Mouse (Mus musculus) testis, postnatal 14 days (tissue): Measurements from ENCODE around the gene Fem1a.
"Not testable (repeated sequence)": the region's sequence is repeated elsewhere in the genome, so short reads cannot be mapped to it uniquely, and the experiment has no call there.

ENCODE experiments used
- DNase-seq: peaks from one replicate; pipeline ENCODE4 v3.0.0; 2021; ENCODE audit warnings: low spot score

Gene Fem1a

GRCm38 (mm10) chr17:56255863-56256238 lies 759 bp upstream of the Fem1a start:
- peak; percentile 97 for DNase-seq

GRCm38 (mm10) chr17:56257181-56257894 lies 728 bp downstream of the Fem1a start:
- no peak for DNase-seq

GRCm38 (mm10) chr17:56258269-56258668 lies 1.7 kb downstream of the Fem1a start:
- not testable (repeated sequence) for DNase-seq

GRCm38 (mm10) chr17:56258812-56259211 lies 2.2 kb downstream of the Fem1a start:
- not testable (repeated sequence) for DNase-seq

- no peak for DNase-seq
Observed at GRCm38 (mm10) chr17:56259301-56260037, 2.9 kb downstream of the Fem1a start.

- DNase-seq, result no peak
Observed at GRCm38 (mm10) chr17:56261166-56261565, 4.6 kb downstream of the Fem1a start.

GRCm38 (mm10) chr17:56262645-56263094 lies 6.1 kb downstream of the Fem1a start:
- no peak for DNase-seq

- peak; percentile 63 for DNase-seq
Observed at GRCm38 (mm10) chr17:56264020-56264419, 7.4 kb downstream of the Fem1a start.

- no peak for DNase-seq
Observed at GRCm38 (mm10) chr17:56265011-56265410, 8.4 kb downstream of the Fem1a start.

GRCm38 (mm10) chr17:56265869-56266268 lies 9.3 kb downstream of the Fem1a start:
- no peak for DNase-seq

- DNase-seq, result no peak
Observed at GRCm38 (mm10) chr17:56266271-56266670, 9.7 kb downstream of the Fem1a start.

GRCm38 (mm10) chr17:56269153-56269630 lies 12.6 kb downstream of the Fem1a start:
- DNase-seq, result peak; percentile 54

GRCm38 (mm10) chr17:56269741-56270140 lies 13.1 kb downstream of the Fem1a start:
- no peak for DNase-seq

- DNase-seq, result no peak
Observed at GRCm38 (mm10) chr17:56271609-56272253, 15.1 kb downstream of the Fem1a start.

- DNase-seq, result no peak
Observed at GRCm38 (mm10) chr17:56272644-56273043, 16.0 kb downstream of the Fem1a start.

GRCm38 (mm10) chr17:56273482-56273881 lies 16.9 kb downstream of the Fem1a start:
- no peak for DNase-seq

- no peak for DNase-seq
Observed at GRCm38 (mm10) chr17:56273986-56274385, 17.4 kb downstream of the Fem1a start.

- DNase-seq, result no peak
Observed at GRCm38 (mm10) chr17:56275842-56276480, 19.4 kb downstream of the Fem1a start.

GRCm38 (mm10) chr17:56276643-56277566 lies 20.3 kb downstream of the Fem1a start, which contains the start of gene Ticam1:
Gene Ticam1, minus strand, starts transcription at chr17:56276786.
- peak; percentile 87 for DNase-seq

- no peak for DNase-seq
Observed at GRCm38 (mm10) chr17:56277567-56277893, 20.9 kb downstream of the Fem1a start.

- no peak for DNase-seq
Observed at GRCm38 (mm10) chr17:56278340-56278739, 21.7 kb downstream of the Fem1a start.
